Mouse (Mus musculus) limb, embryonic 14.5 days (tissue): ENCODE results near the gene Slc25a19. TPM values are rescaled to one million over a fixed set of nuclear protein-coding genes. Genes with fewer than 3 reads are reported as not detected.

Experiments
- ATAC-seq: fragments of 200-750 bp; cut with Nextera tagmentation; 2 replicates; pipeline ENCODE4 v1.8.0; 2017; ENCODE audit warnings: low read depth, moderate number of reproducible peaks, moderate TSS enrichment; ENCODE audit not compliant: low FRiP score
- DNase-seq: peaks from one replicate; pipeline ENCODE4 v3.0.0-alpha.2; 2015; ENCODE audit warnings: low spot score
- H3K27ac ChIP-seq: fragments of 300-500 bp; sonication (generic); replicated peaks from 2 replicates; pipeline ENCODE4 v1.5.1; 2014; ENCODE audit warnings: low read depth, mild to moderate bottlenecking, low read length, moderate library complexity, mixed read lengths
- H3K27me3 ChIP-seq: fragments of 300-500 bp; sonication (generic); 2 replicates; pipeline ENCODE4 v1.6.1; 2014; ENCODE audit warnings: low read length, mixed read lengths; ENCODE audit not compliant: control insufficient read depth, insufficient read depth
- H3K36me3 ChIP-seq: fragments of 300-500 bp; sonication (generic); 2 replicates; pipeline ENCODE4 v1.6.1; 2014; ENCODE audit warnings: mild to moderate bottlenecking, low read length, moderate library complexity, mixed read lengths; ENCODE audit not compliant: control insufficient read depth, insufficient read depth
- H3K4me1 ChIP-seq: fragments of 300-500 bp; sonication (generic); 2 replicates; pipeline ENCODE4 v1.6.1; 2014; ENCODE audit warnings: antibody characterized with exemption, low read length, mixed read lengths; ENCODE audit not compliant: control insufficient read depth, insufficient read depth
- H3K4me2 ChIP-seq: fragments of 300-500 bp; sonication (generic); replicated peaks from 2 replicates; pipeline ENCODE4 v1.6.1; 2014; ENCODE audit warnings: low read depth, mild to moderate bottlenecking, low read length, moderate library complexity; ENCODE audit not compliant: severe bottlenecking
- H3K4me3 ChIP-seq: fragments of 300-500 bp; sonication (generic); replicated peaks from 2 replicates; pipeline ENCODE4 v1.5.1; 2014; ENCODE audit warnings: low read length
- H3K9ac ChIP-seq: fragments of 300-500 bp; sonication (generic); 2 replicates; pipeline ENCODE4 v1.6.1; 2014; ENCODE audit warnings: mild to moderate bottlenecking, low read depth, low read length, moderate library complexity; ENCODE audit not compliant: severe bottlenecking
- H3K9me3 ChIP-seq: fragments of 300-500 bp; sonication (generic); 2 replicates; pipeline ENCODE4 v1.6.1; 2016; ENCODE audit warnings: low read length; ENCODE audit not compliant: control insufficient read depth
- POLR2A ChIP-seq: fragments of 200-500 bp; IDR thresholded peaks from 2 replicates; pipeline ENCODE4 v1.8.0; 2012; ENCODE audit warnings: inconsistent platforms, mild to moderate bottlenecking, moderate library complexity, borderline replicate concordance; ENCODE audit not compliant: insufficient read depth, insufficient read length; ENCODE audit errors: extremely low read depth
- whole genome bisulfite sequencing: fragments of 180-500 bp; shearing (Covaris S2); extraction: QIAGEN DNeasy Blood & Tissue Kit; methylation state at CpG from one replicate; pipeline ENCODE4 v1.1.7; 2014; 5-methylcytosine and 5-hydroxymethylcytosine counted together
- polyA plus RNA-seq, 2 experiments: library from polyadenylated mRNA; depleted of rRNA in 1 of 2; stranded (reverse) in 1 of 2; unstranded in 1 of 2; fragments of >200 nt; fragmentation: Nextera tagmentation in 1 of 2; extraction: Ambion mirVana in 1 of 2; gene quantifications; 2 replicates each; pipeline versions ENCODE4 v1.2.1 to v1.2.3; 2012 to 2014

The Slc25a19 gene
- polyA plus RNA-seq, 2 experiments = 20.9 to 30.7 TPM

GRCm38 (mm10) chr11:115586403-115586802 is 41.7 kb downstream of the Slc25a19 start:
- H3K27ac ChIP-seq = no peak overlapping the region
- H3K4me1 ChIP-seq = no peaks in the 10 kb centered on the region
- TF ChIP-seq POLR2A = no peak
- H3K4me2 ChIP-seq = no peak overlapping the region
- 89% methylated on average over 9 of the region's 9 CpGs for WGBS
- DNase-seq (no peak), ATAC-seq (no peak)
- H3K9ac ChIP-seq = no peak overlapping the region
- no peak overlapping the region for H3K4me3 ChIP-seq
- H3K36me3 ChIP-seq = peaks cover 91% of the 10 kb centered on the region
- H3K9me3 ChIP-seq = no peaks in the 10 kb centered on the region
- H3K27me3 ChIP-seq = no peaks in the 10 kb centered on the region

- H3K27ac ChIP-seq = no peak overlapping the region
- no peaks in the 10 kb centered on the region for H3K4me1 ChIP-seq
- DNase-seq (no peak), ATAC-seq (no peak)
- H3K27me3 ChIP-seq = no peaks in the 10 kb centered on the region
- no peaks in the 10 kb centered on the region for H3K9me3 ChIP-seq
- H3K4me3 ChIP-seq = no peak overlapping the region
- no peak overlapping the region for H3K4me2 ChIP-seq
- H3K9ac ChIP-seq = no peak overlapping the region
- no peak for TF ChIP-seq POLR2A
- 87% methylated on average over 7 of the region's 7 CpGs for WGBS
- peaks cover 90% of the 10 kb centered on the region for H3K36me3 ChIP-seq
These were observed 42.5 kb downstream of the Slc25a19 start for GRCm38 (mm10) chr11:115585573-115586100.

GRCm38 (mm10) chr11:115584376-115585073 is 43.6 kb downstream of the Slc25a19 start:
- H3K4me1 ChIP-seq = no peaks in the 10 kb centered on the region
- no peak overlapping the region for H3K27ac ChIP-seq
- ATAC-seq = no peak
- H3K36me3 ChIP-seq = peaks cover 87% of the 10 kb centered on the region
- no peaks in the 10 kb centered on the region for H3K9me3 ChIP-seq
- TF ChIP-seq POLR2A = no peak
- no peak overlapping the region for H3K4me3 ChIP-seq
- no peaks in the 10 kb centered on the region for H3K27me3 ChIP-seq
- DNase-seq = no peak
- H3K4me2 ChIP-seq = no peak overlapping the region
- 80% methylated on average over 10 of the region's 10 CpGs for WGBS
- H3K9ac ChIP-seq = no peak overlapping the region

GRCm38 (mm10) chr11:115582913-115583606 is 45.0 kb downstream of the Slc25a19 start:
- H3K4me3 ChIP-seq = no peak overlapping the region
- no peak for TF ChIP-seq POLR2A
- H3K4me2 ChIP-seq = no peak overlapping the region
- DNase-seq = no peak
- peaks cover 94% of the 10 kb centered on the region for H3K36me3 ChIP-seq
- no peaks in the 10 kb centered on the region for H3K4me1 ChIP-seq
- no peaks in the 10 kb centered on the region for H3K27me3 ChIP-seq
- no peaks in the 10 kb centered on the region for H3K9me3 ChIP-seq
- H3K9ac ChIP-seq = no peak overlapping the region
- ATAC-seq = no peak
- H3K27ac ChIP-seq = no peak overlapping the region
- WGBS = 77% methylated on average over 10 of the region's 10 CpGs

- Histone ChIP-seq H3K36me3 (peaks cover 67% of the 10 kb centered on the region), H3K4me2 (no peak overlapping the region), H3K27ac (no peak overlapping the region), H3K4me1 (no peaks in the 10 kb centered on the region), H3K9me3 (no peaks in the 10 kb centered on the region), H3K27me3 (no peaks in the 10 kb centered on the region), H3K4me3 (no peak overlapping the region), H3K9ac (no peak overlapping the region)
- no peak for ATAC-seq
- TF ChIP-seq POLR2A = no peak
- DNase-seq = no peak
These were observed 49.0 kb downstream of the Slc25a19 start for GRCm38 (mm10) chr11:115579080-115579479.
